Comparison of ENCODE assay signal across 22 mouse cellular contexts in genomic region chrX:71968216-71968615, GRCm38 (mm10). TPM values are rescaled to one million over a fixed set of nuclear protein-coding genes. Genes with fewer than 3 reads are reported as not detected.
DNase-seq lines count a peak whose midpoint lies in the region; ATAC-seq and TF ChIP-seq lines count a peak whose summit lies in the region.
"Had no signal": no experiment of that assay in that cellular context is flagged by ENCODE, and none has a peak within 500 bp of the region (broad histone marks: within the 10 kb centered on the region; RNA-seq: fewer than 3 reads in every experiment).

No protein-coding gene starts in this region.

- no peak for TF ChIP-seq CTCF in lung, postnatal 0 days (IDR thresholded peaks at IDR 0.05)

- no peaks in the 10 kb centered on the region for H3K36me3 ChIP-seq in lung, postnatal 0 days (ENCODE audit: insufficient read depth, low read length)
- peaks cover 5% of the 10 kb centered on the region for H3K36me3 ChIP-seq in midbrain, embryonic 10.5 days
- H3K36me3 ChIP-seq: embryonic facial prominence, embryonic 12.5 days; forebrain, embryonic 15.5 days had no signal

- H3K9ac ChIP-seq in lung, postnatal 0 days (replicated peaks; ENCODE audit: low read depth) = no peak overlapping the region
- H3K9ac ChIP-seq: embryonic facial prominence, embryonic 12.5 days; forebrain, embryonic 13.5 days; forebrain, embryonic 15.5 days; forebrain, postnatal 0 days had no signal

- 40% methylated on average over 1 of the region's 1 CpGs for WGBS in lung, postnatal 0 days
- 86% methylated on average over 1 of the region's 1 CpGs for WGBS in midbrain, embryonic 10.5 days

- H3K27ac ChIP-seq in lung, postnatal 0 days (ENCODE audit: low read length) = no peak overlapping the region
- H3K27ac ChIP-seq in midbrain, embryonic 10.5 days (replicated peaks) = no peak overlapping the region
- H3K27ac ChIP-seq: embryonic facial prominence, embryonic 10.5 days; embryonic facial prominence, embryonic 12.5 days; forebrain, embryonic 13.5 days; forebrain, embryonic 15.5 days had no signal

- H3K4me3 ChIP-seq in lung, postnatal 0 days (ENCODE audit: low read depth, low read length) = no peak overlapping the region
- H3K4me3 ChIP-seq in midbrain, embryonic 10.5 days = no peak overlapping the region
- H3K4me3 ChIP-seq: embryonic facial prominence, embryonic 10.5 days; embryonic facial prominence, embryonic 12.5 days; forebrain, embryonic 13.5 days; forebrain, embryonic 15.5 days had no signal

- H3K9me3 ChIP-seq in lung, postnatal 0 days (ENCODE audit: low read length) = no peaks in the 10 kb centered on the region
- no peaks in the 10 kb centered on the region for H3K9me3 ChIP-seq in midbrain, embryonic 10.5 days (replicated peaks)
- H3K9me3 ChIP-seq: embryonic facial prominence, embryonic 10.5 days; embryonic facial prominence, embryonic 12.5 days; forebrain, embryonic 13.5 days; forebrain, embryonic 15.5 days had no signal

- H3K27me3 ChIP-seq in lung, postnatal 0 days (replicated peaks; ENCODE audit: insufficient read depth, low read length) = no peaks in the 10 kb centered on the region
- peaks cover 19% of the 10 kb centered on the region for H3K27me3 ChIP-seq in midbrain, embryonic 10.5 days (ENCODE audit: low read depth, poor library complexity, severe bottlenecking)
- H3K27me3 ChIP-seq: forebrain, embryonic 13.5 days; forebrain, embryonic 15.5 days had no signal

- peak; percentile 68 for ATAC-seq in lung, postnatal 0 days
- ATAC-seq: forebrain, embryonic 13.5 days; forebrain, embryonic 15.5 days; forebrain, postnatal 0 days had no signal

- DNase-seq in lung, adult 18-20 months = peak; percentile 13 to 41
- no peak for DNase-seq in lung, postnatal 14 days
- peak; percentile 41 for DNase-seq in lung, postnatal 0 days (ENCODE audit: low spot score)
- DNase-seq in lung, postnatal 10 days = peak; percentile 22
- peak; percentile 56 for DNase-seq in lung, postnatal 36 days
- no peak for DNase-seq in midbrain, embryonic 10.5 days (ENCODE audit: low spot score)
- DNase-seq in retina, embryonic 14.5 days (ENCODE audit: low spot score) = no peak
- DNase-seq: adrenal gland, adult 2 months; adrenal gland, postnatal 14 days; adrenal gland, postnatal 36 days; cerebellum, adult 11-12 months; cerebellum, adult 2 months; cerebellum, adult 9-10 months; cerebellum, postnatal 14 days; forebrain, postnatal 0 days had no signal

- no peaks in the 10 kb centered on the region for H3K4me1 ChIP-seq in lung, postnatal 0 days (ENCODE audit: insufficient read depth, low read depth, low read length)
- H3K4me1 ChIP-seq in midbrain, embryonic 10.5 days = peaks cover 6% of the 10 kb centered on the region
- H3K4me1 ChIP-seq: embryonic facial prominence, embryonic 12.5 days had no signal

- TF ChIP-seq EP300 in lung, postnatal 0 days (IDR thresholded peaks at IDR 0.05) = no peak

- H3K4me2 ChIP-seq in lung, postnatal 0 days (replicated peaks; ENCODE audit: low read depth, low read length) = no peak overlapping the region
- H3K4me2 ChIP-seq: embryonic facial prominence, embryonic 12.5 days; forebrain, embryonic 13.5 days; forebrain, embryonic 15.5 days had no signal

RNA-seq across cellular contexts. Expression of gene Fate1, which starts 4.6 kb away (rescaled TPM):
- polyA plus RNA-seq in lung, postnatal 0 days (2015; fragmentation: Nextera tagmentation; extraction: Ambion mirVana) = 0.19 and 0.26 TPM in 2 replicates
- not detected in 2 replicates for polyA plus RNA-seq in midbrain, embryonic 10.5 days (2016; fragmentation: Nextera tagmentation; extraction: Ambion mirVana)
- polyA plus RNA-seq: C2C12; embryonic facial prominence, embryonic 10.5 days; embryonic facial prominence, embryonic 12.5 days; embryonic facial prominence, embryonic 14.5 days; forebrain, embryonic 11.5 days; forebrain, embryonic 13.5 days; forebrain, embryonic 15.5 days; forebrain, postnatal 0 days had no signal

RNA-seq across cellular contexts. Expression of gene Prrg3, which starts 5.8 kb away (rescaled TPM):
- polyA plus RNA-seq in lung, postnatal 0 days (2015; fragmentation: Nextera tagmentation; extraction: Ambion mirVana) = 12.9 and 16.2 TPM in 2 replicates
- polyA plus RNA-seq in midbrain, embryonic 10.5 days (2016; fragmentation: Nextera tagmentation; extraction: Ambion mirVana) = 6.9 and 7.8 TPM in 2 replicates
- polyA plus RNA-seq: C2C12 had no signal

RNA-seq across cellular contexts. Expression of gene Cnga2, which starts 23.4 kb away (rescaled TPM):
- 0.80 and 0.91 TPM in 2 replicates for polyA plus RNA-seq in lung, postnatal 0 days (2015; fragmentation: Nextera tagmentation; extraction: Ambion mirVana)
- 0.15 TPM in 1 of 2 replicates, not detected in the other for polyA plus RNA-seq in midbrain, embryonic 10.5 days (2016; fragmentation: Nextera tagmentation; extraction: Ambion mirVana)
- polyA plus RNA-seq: adrenal gland, adult 2 months; C2C12; embryonic facial prominence, embryonic 10.5 days; forebrain, embryonic 11.5 days had no signal

RNA-seq across cellular contexts. Expression of gene Gm1141, which starts 47.4 kb away (rescaled TPM):
- polyA plus RNA-seq in lung, postnatal 0 days (2015; fragmentation: Nextera tagmentation; extraction: Ambion mirVana) = 0.06 TPM in 1 of 2 replicates, not detected in the other
- 0.17 TPM in 1 of 2 replicates, not detected in the other for polyA plus RNA-seq in midbrain, embryonic 10.5 days (2016; fragmentation: Nextera tagmentation; extraction: Ambion mirVana)

Comparison
In these comparisons a context has a peak if more than half of its experiments do, and no peak if none do; other contexts are left out.
1. DNase-seq: peak in lung, adult 18-20 months (2 of 2), lung, postnatal 0 days (single experiment), lung, postnatal 10 days (single experiment) and lung, postnatal 36 days (single experiment); none in lung, postnatal 14 days (single experiment), midbrain, embryonic 10.5 days (single experiment) and retina, embryonic 14.5 days (single experiment).